Mouse (Mus musculus) forebrain, embryonic 14.5 days (tissue): Measurements from ENCODE around the gene Hist2h2aa2. TPM values are rescaled to one million over a fixed set of nuclear protein-coding genes. Genes with fewer than 3 reads are reported as not detected.
"Not testable (repeated sequence)": the region's sequence is repeated elsewhere in the genome, so short reads cannot be mapped to it uniquely, and the experiment has no call there.

Source experiments
- ATAC-seq: fragments of 200-750 bp; cut with Nextera tagmentation; 2 replicates; pipeline ENCODE4 v1.8.0; 2017; ENCODE audit warnings: mild to moderate bottlenecking, moderate library complexity
- DNase-seq: peaks from one replicate; pipeline ENCODE4 v3.0.0-alpha.2; 2015; ENCODE audit warnings: low spot score
- H3K27ac ChIP-seq: fragments of 300-500 bp; sonication (generic); 2 replicates; pipeline ENCODE4 v1.5.1; 2014; ENCODE audit warnings: low read depth, mild to moderate bottlenecking, control low read depth, low read length, moderate library complexity
- H3K27me3 ChIP-seq: fragments of 300-500 bp; sonication (generic); replicated peaks from 2 replicates; pipeline ENCODE4 v1.6.1; 2014; ENCODE audit warnings: low read length, control low read depth, mixed read lengths; ENCODE audit not compliant: control insufficient read depth, insufficient read depth
- H3K36me3 ChIP-seq: fragments of 300-500 bp; sonication (generic); 2 replicates; pipeline ENCODE4 v1.6.1; 2014; ENCODE audit warnings: low read length, control low read depth; ENCODE audit not compliant: control insufficient read depth, insufficient read depth
- H3K4me1 ChIP-seq: fragments of 300-500 bp; sonication (generic); 2 replicates; pipeline ENCODE4 v1.6.1; 2014; ENCODE audit warnings: antibody characterized with exemption, low read length, control low read depth; ENCODE audit not compliant: control insufficient read depth, insufficient read depth
- H3K4me2 ChIP-seq: fragments of 300-500 bp; sonication (generic); 2 replicates; pipeline ENCODE4 v1.6.1; 2014; ENCODE audit warnings: mild to moderate bottlenecking, control low read depth, low read length
- H3K4me3 ChIP-seq: fragments of 300-500 bp; sonication (generic); 2 replicates; pipeline ENCODE4 v1.5.1; 2014; ENCODE audit warnings: low read depth, low read length, control low read depth
- H3K9ac ChIP-seq: fragments of 300-500 bp; sonication (generic); 2 replicates; pipeline ENCODE4 v1.6.1; 2014; ENCODE audit warnings: mild to moderate bottlenecking, low read length, control low read depth, moderate library complexity
- H3K9me3 ChIP-seq: fragments of 300-500 bp; sonication (generic); replicated peaks from 2 replicates; pipeline ENCODE4 v1.6.1; 2016; ENCODE audit warnings: low read length, control low read depth, mixed read lengths; ENCODE audit not compliant: control insufficient read depth
- WGBS: fragments of 180-500 bp; shearing (Covaris S2); extraction: QIAGEN DNeasy Blood & Tissue Kit; methylation state at CpG from one replicate; pipeline ENCODE4 v1.1.7; 2014; 5-methylcytosine and 5-hydroxymethylcytosine counted together
- polyA plus RNA-seq: library from polyadenylated mRNA; unstranded; fragments of >200 nt; fragmentation: Nextera tagmentation; extraction: Ambion mirVana; gene quantifications from 2 replicates; pipeline ENCODE4 v1.2.1, GENCODE M21; 2014

Hist2h2aa2 gene
- polyA plus RNA-seq = 58.1 and 74.2 TPM in 2 replicates

- H3K36me3 ChIP-seq, H3K27me3 ChIP-seq: not testable (repeated sequence)
- peak; percentile 86 for ATAC-seq
Observed at GRCm38 (mm10) chr3:96239949-96240798, at the start of gene Hist2h2aa2. TSS of gene Hist2h2aa2 (minus strand) at chr3:96240276.

GRCm38 (mm10) chr3:96289201-96289600 is 49.1 kb upstream of the Hist2h2aa2 start:
- no peak for DNase-seq
- no peak overlapping the region for H3K27ac ChIP-seq
- no peaks in the 10 kb centered on the region for H3K9me3 ChIP-seq
- no peak for ATAC-seq
- H3K9ac ChIP-seq = no peak overlapping the region
- no peak overlapping the region for H3K4me2 ChIP-seq
- no peaks in the 10 kb centered on the region for H3K4me1 ChIP-seq
- H3K4me3 ChIP-seq = no peak overlapping the region
- 79% methylated on average over 3 of the region's 3 CpGs for WGBS
- H3K36me3 ChIP-seq = no peaks in the 10 kb centered on the region
- H3K27me3 ChIP-seq = no peaks in the 10 kb centered on the region

More at GRCm38 (mm10) chr3:96239949-96240798, at the start of gene Hist2h2aa2:
- H3K9me3 ChIP-seq = not testable (repeated sequence)
- 6% methylated on average over 16 of the region's 85 CpGs for WGBS
- Histone ChIP-seq H3K4me3 (peak within 1 kb of the TSS; percentile 22), H3K4me2 (peak within 1 kb of the TSS; percentile 50), H3K27ac (peak within 1 kb of the TSS; percentile 79), H3K4me1 (peaks cover 25% of the 10 kb centered on the region; the same call in 1 of the 2 replicates), H3K9ac (peak within 1 kb of the TSS; percentile 56)
- DNase-seq = peak; percentile 73

GRCm38 (mm10) chr3:96287334-96287733 is 47.3 kb upstream of the Hist2h2aa2 start:
- H3K27me3 ChIP-seq, H3K36me3 ChIP-seq, H3K4me1 ChIP-seq, H3K4me3 ChIP-seq, H3K9me3 ChIP-seq, H3K4me2 ChIP-seq, DNase-seq, ATAC-seq, H3K27ac ChIP-seq, H3K9ac ChIP-seq: not testable (repeated sequence)
- 89% methylated on average over 11 of the region's 11 CpGs for WGBS

GRCm38 (mm10) chr3:96284457-96284856 is 44.4 kb upstream of the Hist2h2aa2 start:
- Histone ChIP-seq H3K9ac (no peak overlapping the region), H3K4me2 (no peak overlapping the region), H3K27ac (no peak overlapping the region), H3K9me3 (no peaks in the 10 kb centered on the region), H3K36me3 (no peaks in the 10 kb centered on the region), H3K4me3 (no peak overlapping the region), H3K4me1 (no peaks in the 10 kb centered on the region), H3K27me3 (no peaks in the 10 kb centered on the region)
- 25% methylated on average over 4 of the region's 4 CpGs for WGBS
- DNase-seq (peak; percentile 59), ATAC-seq (no peak)

- no peak for DNase-seq
- no peak overlapping the region for H3K27ac ChIP-seq
- no peak overlapping the region for H3K4me2 ChIP-seq
- no peaks in the 10 kb centered on the region for H3K36me3 ChIP-seq
- peaks cover 3% of the 10 kb centered on the region; the same call in 1 of the 2 replicates for H3K4me1 ChIP-seq
- H3K9ac ChIP-seq = no peak overlapping the region
- ATAC-seq = no peak
- WGBS = 57% methylated on average over 6 of the region's 6 CpGs
- no peaks in the 10 kb centered on the region for H3K9me3 ChIP-seq
- H3K27me3 ChIP-seq = no peaks in the 10 kb centered on the region
- no peak overlapping the region for H3K4me3 ChIP-seq
Observed at GRCm38 (mm10) chr3:96280660-96281059, 40.6 kb upstream of the Hist2h2aa2 start.

GRCm38 (mm10) chr3:96277800-96278624 is 37.9 kb upstream of the Hist2h2aa2 start:
- peak overlapping the region; percentile 44 for H3K4me3 ChIP-seq
- H3K27me3 ChIP-seq = no peaks in the 10 kb centered on the region
- ATAC-seq = peak; percentile 98
- DNase-seq = peak; percentile 97
- WGBS = under 1% methylated on average over 49 of the region's 49 CpGs
- H3K36me3 ChIP-seq = no peaks in the 10 kb centered on the region
- H3K4me2 ChIP-seq = peak overlapping the region; percentile 55
- H3K4me1 ChIP-seq = peaks cover 3% of the 10 kb centered on the region; the same call in 1 of the 2 replicates
- peak overlapping the region; percentile 65 for H3K9ac ChIP-seq
- no peaks in the 10 kb centered on the region for H3K9me3 ChIP-seq
- H3K27ac ChIP-seq = peak overlapping the region; percentile 84

- Histone ChIP-seq H3K9me3 (no peaks in the 10 kb centered on the region), H3K36me3 (no peaks in the 10 kb centered on the region), H3K27me3 (no peaks in the 10 kb centered on the region), H3K9ac (peak overlapping the region; percentile 65), H3K4me3 (peak overlapping the region; percentile 44), H3K4me1 (peaks cover 3% of the 10 kb centered on the region; the same call in 1 of the 2 replicates), H3K27ac (no peak overlapping the region), H3K4me2 (peak overlapping the region; percentile 55)
- ATAC-seq = no peak; the same call in 1 of the 2 replicates
- peak; percentile 41 for DNase-seq
- 17% methylated on average over 8 of the region's 8 CpGs for WGBS
Observed at GRCm38 (mm10) chr3:96277428-96277799, 37.3 kb upstream of the Hist2h2aa2 start.

GRCm38 (mm10) chr3:96273591-96274465 is 33.8 kb upstream of the Hist2h2aa2 start:
- H3K4me2 ChIP-seq = no peak overlapping the region
- DNase-seq = no peak

More at GRCm38 (mm10) chr3:96273591-96274465, 33.8 kb upstream of the Hist2h2aa2 start:
- H3K9me3 ChIP-seq = no peaks in the 10 kb centered on the region
- H3K27ac ChIP-seq = no peak overlapping the region
- no peaks in the 10 kb centered on the region for H3K27me3 ChIP-seq
- no peaks in the 10 kb centered on the region for H3K36me3 ChIP-seq
- no peak overlapping the region for H3K4me3 ChIP-seq
- H3K9ac ChIP-seq = no peak overlapping the region
- H3K4me1 ChIP-seq = peaks cover 3% of the 10 kb centered on the region; the same call in 1 of the 2 replicates
- no peak for ATAC-seq
- 91% methylated on average over 17 of the region's 17 CpGs for WGBS
